In the genomic region with DNA sequence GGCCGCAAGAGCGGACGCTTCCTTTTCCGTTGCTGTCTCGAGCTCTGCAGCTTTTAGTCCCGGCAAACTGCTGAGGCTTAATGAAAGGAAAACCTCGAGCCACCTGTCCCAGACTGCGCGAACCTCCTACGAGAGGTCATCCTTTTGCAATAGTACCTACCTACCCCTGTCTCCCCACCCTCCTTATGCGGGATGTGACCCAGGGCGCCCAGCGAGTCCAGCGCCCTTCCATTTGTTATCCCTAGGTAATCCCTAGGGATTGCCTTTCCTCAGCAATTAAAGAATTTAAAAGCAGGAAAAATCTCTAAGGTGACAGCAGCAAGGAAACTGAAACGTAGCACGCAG, we compare ENCODE assay signal across 7 mouse cellular contexts. TPM values are rescaled to one million over a fixed set of nuclear protein-coding genes. Genes with fewer than 3 reads are reported as not detected.
DNase-seq lines count a peak whose midpoint lies in the region; ATAC-seq and TF ChIP-seq lines count a peak whose summit lies in the region.

No protein-coding gene starts in this region.

- no peak overlapping the region for H3K27ac ChIP-seq in liver, adult 2 months (replicated peaks; ENCODE audit: insufficient read depth, low read depth, low read length)
- 0 out of 2 replicates have a peak overlapping the region, but pooled peaks have one; percentile 34 for H3K27ac ChIP-seq in forebrain, embryonic 11.5 days (ENCODE audit: low read depth, low read length)
- H3K27ac ChIP-seq in limb, embryonic 13.5 days, result peak overlapping the region; percentile 67
- H3K27ac ChIP-seq in olfactory bulb, adult 2 months (ENCODE audit: insufficient read depth, low read depth, low read length), result peak overlapping the region; percentile 86

- H3K9me3 ChIP-seq in forebrain, embryonic 11.5 days (ENCODE audit: control insufficient read depth, low read length), result peaks cover 4% of the 10 kb centered on the region; the same call in 1 of the 2 replicates
- H3K9me3 ChIP-seq in limb, embryonic 13.5 days, result peaks cover 16% of the 10 kb centered on the region

- H3K4me1 ChIP-seq in liver, adult 2 months (ENCODE audit: control insufficient read depth, insufficient read depth, low read length), result no peaks in the 10 kb centered on the region; the same call in 1 of the 2 replicates
- H3K4me1 ChIP-seq in forebrain, embryonic 11.5 days (replicated peaks; ENCODE audit: control insufficient read depth, insufficient read depth, low read length), result no peaks in the 10 kb centered on the region
- peaks cover 10% of the 10 kb centered on the region for H3K4me1 ChIP-seq in limb, embryonic 13.5 days
- no peaks in the 10 kb centered on the region for H3K4me1 ChIP-seq in olfactory bulb, adult 2 months (ENCODE audit: control insufficient read depth, insufficient read depth, low read length)

- no peaks in the 10 kb centered on the region for H3K79me2 ChIP-seq in liver, adult 2 months (ENCODE audit: control insufficient read depth, insufficient read depth, low read length)

- no peak for TF ChIP-seq POLR2A in liver, adult 2 months (IDR thresholded peaks at IDR 0.05; ENCODE audit: extremely low read depth, insufficient read depth, low read length)
- peak; percentile 36; the same call in 1 of the 2 replicates for TF ChIP-seq POLR2A in olfactory bulb, adult 2 months (IDR thresholded peaks at IDR 0.05; ENCODE audit: insufficient read depth, low read depth, low read length)

- WGBS in liver, adult 2 months, result 2% methylated on average over 16 of the region's 16 CpGs
- 2% methylated on average over 16 of the region's 16 CpGs for WGBS in forebrain, embryonic 11.5 days
- under 1% methylated on average over 16 of the region's 16 CpGs for WGBS in limb, embryonic 13.5 days
- WGBS in olfactory bulb, adult 2 months, result under 1% methylated on average over 16 of the region's 16 CpGs

- H3K36me3 ChIP-seq in liver, adult 2 months (ENCODE audit: control insufficient read depth, insufficient read depth, low read length), result peaks cover 16% of the 10 kb centered on the region
- H3K36me3 ChIP-seq in forebrain, embryonic 11.5 days (ENCODE audit: control insufficient read depth, insufficient read depth, low read length), result peaks cover 10% of the 10 kb centered on the region
- peaks cover 27% of the 10 kb centered on the region for H3K36me3 ChIP-seq in limb, embryonic 13.5 days

- H3K4me3 ChIP-seq in liver, adult 2 months (ENCODE audit: insufficient read depth, low read depth, low read length), result peak overlapping the region; percentile 68
- H3K4me3 ChIP-seq in forebrain, embryonic 11.5 days (ENCODE audit: low read depth, low read length), result peak overlapping the region; percentile 42
- peak overlapping the region; percentile 54 for H3K4me3 ChIP-seq in limb, embryonic 13.5 days
- peak overlapping the region; percentile 68 for H3K4me3 ChIP-seq in olfactory bulb, adult 2 months (ENCODE audit: insufficient read depth, low read depth, low read length)

- peak overlapping the region; percentile 36 for H3K9ac ChIP-seq in liver, adult 2 months (ENCODE audit: low read depth, low read length)
- peak overlapping the region; percentile 79 for H3K9ac ChIP-seq in forebrain, embryonic 11.5 days (ENCODE audit: low read length)
- H3K9ac ChIP-seq in limb, embryonic 13.5 days, result peak overlapping the region; percentile 80

- ATAC-seq in forebrain, embryonic 11.5 days (replicated peaks; ENCODE audit: low FRiP score), result peak; percentile 78; the same call in 1 of the 2 replicates
- ATAC-seq in limb, embryonic 13.5 days (ENCODE audit: low FRiP score, low read depth), result no peak

- no peak for TF ChIP-seq CTCF in liver, adult 2 months (IDR thresholded peaks at IDR 0.05; ENCODE audit: low read depth, low read length)
- no peak for TF ChIP-seq CTCF in olfactory bulb, adult 2 months (IDR thresholded peaks at IDR 0.05; ENCODE audit: insufficient read depth, low read depth, low read length)

- peak overlapping the region; percentile 67 for H3K4me2 ChIP-seq in forebrain, embryonic 11.5 days (ENCODE audit: low read depth, low read length, severe bottlenecking)
- H3K4me2 ChIP-seq in limb, embryonic 13.5 days (replicated peaks), result peak overlapping the region; percentile 88

- DNase-seq in liver, adult 2 months (ENCODE audit: extremely low read depth, low read depth, low spot score), result no peak
- no peak for DNase-seq in liver
- no peak for DNase-seq in forebrain, embryonic 11.5 days (ENCODE audit: low spot score)
- no peak for DNase-seq in left cerebral cortex, adult 11 months (ENCODE audit: low spot score)
- no peak for DNase-seq in layer of hippocampus, postnatal 25 days (ENCODE audit: extremely low spot score in 1 of 2, low spot score in 1 of 2)

- H3K27me3 ChIP-seq in liver, adult 2 months (ENCODE audit: control insufficient read depth, insufficient read depth, low read length), result no peaks in the 10 kb centered on the region
- H3K27me3 ChIP-seq in forebrain, embryonic 11.5 days (ENCODE audit: control insufficient read depth, insufficient read depth, low read length), result no peaks in the 10 kb centered on the region
- H3K27me3 ChIP-seq in limb, embryonic 13.5 days, result no peaks in the 10 kb centered on the region

RNA-seq across cellular contexts. Expression of gene Zscan18, which starts 0.3 kb away (rescaled TPM):
- 0.27 TPM in 1 of 2 replicates, not detected in the other for total RNA-seq in liver, adult 2 months (2014; rRNA removed)
- 0.05 TPM in 1 of 2 replicates, not detected in the other for polyA plus RNA-seq in liver, adult 2 months (2012; rRNA removed)
- polyA plus RNA-seq in forebrain, embryonic 11.5 days (2014; fragmentation: Nextera tagmentation; extraction: Ambion mirVana), result 12.3 and 13.3 TPM in 2 replicates
- polyA plus RNA-seq in limb, embryonic 13.5 days (2015; fragmentation: Nextera tagmentation; extraction: Ambion mirVana), result 13.2 and 14.4 TPM in 2 replicates
- not detected in 2 replicates for polyA plus RNA-seq in olfactory bulb, adult 2 months (2012; ENCODE audit: insufficient read depth, insufficient read length, low replicate concordance, missing spikeins)
- 10 to 100 TPM; 17.9 to 18.9 TPM for total RNA-seq in layer of hippocampus, postnatal 25 days (2021)

RNA-seq across cellular contexts. Expression of gene Zfp329, which starts 15.0 kb away (rescaled TPM):
- total RNA-seq in liver, adult 2 months (2014; rRNA removed), result 1.8 and 2.0 TPM in 2 replicates
- polyA plus RNA-seq in liver, adult 2 months (2012; rRNA removed), result 0.29 and 0.50 TPM in 2 replicates
- 27.5 and 28.9 TPM in 2 replicates for polyA plus RNA-seq in forebrain, embryonic 11.5 days (2014; fragmentation: Nextera tagmentation; extraction: Ambion mirVana)
- 17.5 TPM in 2 replicates for polyA plus RNA-seq in limb, embryonic 13.5 days (2015; fragmentation: Nextera tagmentation; extraction: Ambion mirVana)
- polyA plus RNA-seq in olfactory bulb, adult 2 months (2012; ENCODE audit: insufficient read depth, insufficient read length, low replicate concordance, missing spikeins), result not detected in 2 replicates
- total RNA-seq in layer of hippocampus, postnatal 25 days (2021), result 10 to 100 TPM; 22.0 to 26.4 TPM

RNA-seq across cellular contexts. Expression of gene Zfp110, which starts 30.9 kb away (rescaled TPM):
- 22.2 and 25.0 TPM in 2 replicates for total RNA-seq in liver, adult 2 months (2014; rRNA removed)
- 6.1 and 9.7 TPM in 2 replicates for polyA plus RNA-seq in liver, adult 2 months (2012; rRNA removed)
- polyA plus RNA-seq in forebrain, embryonic 11.5 days (2014; fragmentation: Nextera tagmentation; extraction: Ambion mirVana), result 32.3 and 32.9 TPM in 2 replicates
- 38.8 and 43.6 TPM in 2 replicates for polyA plus RNA-seq in limb, embryonic 13.5 days (2015; fragmentation: Nextera tagmentation; extraction: Ambion mirVana)
- not detected in 2 replicates for polyA plus RNA-seq in olfactory bulb, adult 2 months (2012; ENCODE audit: insufficient read depth, insufficient read length, low replicate concordance, missing spikeins)
- total RNA-seq in layer of hippocampus, postnatal 25 days (2021), result 10 to 100 TPM; 13.0 to 13.4 TPM

Comparison
In these comparisons a context has a peak if more than half of its experiments do, and no peak if none do; other contexts are left out.
1. RNA of gene Zfp329, which starts 15.0 kb away (polyA plus RNA-seq): 27.5 to 28.9 TPM in forebrain, embryonic 11.5 days, 17.5 TPM in limb, embryonic 13.5 days and not detected in olfactory bulb, adult 2 months; 0.29 to 0.50 TPM in liver, adult 2 months; every median in the first group is over 10 times any median in the second.
2. Peak in every context shown above with its lines, with median percentiles within 50 percentile points of each other: H3K4me3 ChIP-seq and H3K9ac ChIP-seq.